Mouse (Mus musculus): Measurements from ENCODE around the gene Tbc1d22a. TPM values are rescaled to one million over a fixed set of nuclear protein-coding genes. Genes with fewer than 3 reads are reported as not detected.

Gene Tbc1d22a
- polyA plus RNA-seq, 1 experiment from 2014 or later, result 16.6 TPM

- no peak overlapping the region for H3K9ac ChIP-seq (replicated peaks; ENCODE audit: low read length)
- H3K4me3 ChIP-seq (ENCODE audit: low read length), result no peak overlapping the region
- no peaks in the 10 kb centered on the region for H3K27me3 ChIP-seq (ENCODE audit: insufficient read depth, low read length)
- WGBS, result 72% methylated on average over 7 of the region's 7 CpGs
- H3K4me2 ChIP-seq (replicated peaks; ENCODE audit: low read depth, low read length), result no peak overlapping the region
- H3K36me3 ChIP-seq (ENCODE audit: insufficient read depth, low read length), result no peaks in the 10 kb centered on the region
- H3K9me3 ChIP-seq (ENCODE audit: low read length), result no peaks in the 10 kb centered on the region
- no peaks in the 10 kb centered on the region for H3K4me1 ChIP-seq (ENCODE audit: insufficient read depth, low read length)
- H3K27ac ChIP-seq (ENCODE audit: low read length), result no peak overlapping the region
- no peak for ATAC-seq (ENCODE audit: low FRiP score, low TSS enrichment)
These were observed 294.3 kb downstream of the Tbc1d22a start for GRCm38 (mm10) chr15:86508406-86509176.

- Histone ChIP-seq H3K9ac (replicated peaks; ENCODE audit: low read length) (no peak overlapping the region), H3K9me3 (ENCODE audit: low read length) (no peaks in the 10 kb centered on the region), H3K27ac (ENCODE audit: low read length) (no peak overlapping the region), H3K36me3 (ENCODE audit: insufficient read depth, low read length) (no peaks in the 10 kb centered on the region), H3K27me3 (ENCODE audit: insufficient read depth, low read length) (no peaks in the 10 kb centered on the region), H3K4me2 (replicated peaks; ENCODE audit: low read depth, low read length) (no peak overlapping the region), H3K4me3 (ENCODE audit: low read length) (no peak overlapping the region), H3K4me1 (ENCODE audit: insufficient read depth, low read length) (no peaks in the 10 kb centered on the region)
- no peak for ATAC-seq (ENCODE audit: low FRiP score, low TSS enrichment)
- 75% methylated on average over 6 of the region's 6 CpGs for WGBS
These were observed 295.3 kb downstream of the Tbc1d22a start for GRCm38 (mm10) chr15:86509601-86510000.

GRCm38 (mm10) chr15:86511181-86511580, 296.9 kb downstream of the Tbc1d22a start:
- WGBS, result 83% methylated on average over 7 of the region's 7 CpGs
- Histone ChIP-seq H3K9me3 (ENCODE audit: low read length) (no peaks in the 10 kb centered on the region), H3K27me3 (ENCODE audit: insufficient read depth, low read length) (no peaks in the 10 kb centered on the region), H3K9ac (replicated peaks; ENCODE audit: low read length) (no peak overlapping the region), H3K36me3 (ENCODE audit: insufficient read depth, low read length) (no peaks in the 10 kb centered on the region), H3K27ac (ENCODE audit: low read length) (no peak overlapping the region), H3K4me3 (ENCODE audit: low read length) (no peak overlapping the region), H3K4me2 (replicated peaks; ENCODE audit: low read depth, low read length) (no peak overlapping the region), H3K4me1 (ENCODE audit: insufficient read depth, low read length) (no peaks in the 10 kb centered on the region)
- ATAC-seq (ENCODE audit: low FRiP score, low TSS enrichment), result no peak

- Histone ChIP-seq H3K4me3 (ENCODE audit: low read length) (no peak overlapping the region), H3K36me3 (ENCODE audit: insufficient read depth, low read length) (no peaks in the 10 kb centered on the region), H3K4me1 (ENCODE audit: insufficient read depth, low read length) (no peaks in the 10 kb centered on the region), H3K27me3 (ENCODE audit: insufficient read depth, low read length) (no peaks in the 10 kb centered on the region), H3K4me2 (replicated peaks; ENCODE audit: low read depth, low read length) (no peak overlapping the region), H3K9me3 (ENCODE audit: low read length) (no peaks in the 10 kb centered on the region), H3K27ac (ENCODE audit: low read length) (no peak overlapping the region), H3K9ac (replicated peaks; ENCODE audit: low read length) (no peak overlapping the region)
- no peak for ATAC-seq (ENCODE audit: low FRiP score, low TSS enrichment)
- WGBS, result 77% methylated on average over 5 of the region's 5 CpGs
These were observed 299.1 kb downstream of the Tbc1d22a start for GRCm38 (mm10) chr15:86513336-86513735.

- Histone ChIP-seq H3K9me3 (ENCODE audit: low read length) (0 out of 2 replicates have a peak, but pooled peaks cover 3% of the 10 kb centered on the region), H3K4me3 (ENCODE audit: low read length) (no peak overlapping the region), H3K27ac (ENCODE audit: low read length) (no peak overlapping the region), H3K4me1 (ENCODE audit: insufficient read depth, low read length) (no peaks in the 10 kb centered on the region), H3K27me3 (ENCODE audit: insufficient read depth, low read length) (no peaks in the 10 kb centered on the region), H3K4me2 (replicated peaks; ENCODE audit: low read depth, low read length) (no peak overlapping the region), H3K36me3 (ENCODE audit: insufficient read depth, low read length) (no peaks in the 10 kb centered on the region), H3K9ac (replicated peaks; ENCODE audit: low read length) (no peak overlapping the region)
- WGBS, result 76% methylated on average over 4 of the region's 4 CpGs
- ATAC-seq (ENCODE audit: low FRiP score, low TSS enrichment), result no peak
These were observed 305.9 kb downstream of the Tbc1d22a start for GRCm38 (mm10) chr15:86520201-86520600.

- ATAC-seq (ENCODE audit: low FRiP score, low TSS enrichment), result no peak
- Histone ChIP-seq H3K27ac (ENCODE audit: low read length) (no peak overlapping the region), H3K4me2 (replicated peaks; ENCODE audit: low read depth, low read length) (no peak overlapping the region), H3K9ac (replicated peaks; ENCODE audit: low read length) (no peak overlapping the region), H3K27me3 (ENCODE audit: insufficient read depth, low read length) (no peaks in the 10 kb centered on the region), H3K4me3 (ENCODE audit: low read length) (no peak overlapping the region), H3K4me1 (ENCODE audit: insufficient read depth, low read length) (no peaks in the 10 kb centered on the region), H3K36me3 (ENCODE audit: insufficient read depth, low read length) (no peaks in the 10 kb centered on the region), H3K9me3 (ENCODE audit: low read length) (no peaks in the 10 kb centered on the region)
- 76% methylated on average over 6 of the region's 6 CpGs for WGBS
These were observed 321.1 kb downstream of the Tbc1d22a start for GRCm38 (mm10) chr15:86535356-86535755.

GRCm38 (mm10) chr15:86542371-86542770, 328.1 kb downstream of the Tbc1d22a start:
- H3K27me3 ChIP-seq (ENCODE audit: insufficient read depth, low read length), result no peaks in the 10 kb centered on the region
- ATAC-seq (ENCODE audit: low FRiP score, low TSS enrichment), result no peak
- no peaks in the 10 kb centered on the region for H3K4me1 ChIP-seq (ENCODE audit: insufficient read depth, low read length)
- no peaks in the 10 kb centered on the region for H3K36me3 ChIP-seq (ENCODE audit: insufficient read depth, low read length)
- no peak overlapping the region for H3K4me3 ChIP-seq (ENCODE audit: low read length)
- no peak overlapping the region for H3K4me2 ChIP-seq (replicated peaks; ENCODE audit: low read depth, low read length)
- no peaks in the 10 kb centered on the region for H3K9me3 ChIP-seq (ENCODE audit: low read length)
- WGBS, result 72% methylated on average over 3 of the region's 3 CpGs
- H3K27ac ChIP-seq (ENCODE audit: low read length), result no peak overlapping the region
- no peak overlapping the region for H3K9ac ChIP-seq (replicated peaks; ENCODE audit: low read length)

- no peaks in the 10 kb centered on the region for H3K27me3 ChIP-seq (ENCODE audit: insufficient read depth, low read length)
- no peaks in the 10 kb centered on the region for H3K9me3 ChIP-seq (ENCODE audit: low read length)
- H3K4me3 ChIP-seq (ENCODE audit: low read length), result no peak overlapping the region
- H3K4me1 ChIP-seq (ENCODE audit: insufficient read depth, low read length), result no peaks in the 10 kb centered on the region
- no peak overlapping the region for H3K27ac ChIP-seq (ENCODE audit: low read length)
- no peaks in the 10 kb centered on the region for H3K36me3 ChIP-seq (ENCODE audit: insufficient read depth, low read length)
- no peak overlapping the region for H3K9ac ChIP-seq (replicated peaks; ENCODE audit: low read length)
- ATAC-seq (ENCODE audit: low FRiP score, low TSS enrichment), result no peak
- H3K4me2 ChIP-seq (replicated peaks; ENCODE audit: low read depth, low read length), result no peak overlapping the region
- WGBS, result 94% methylated on average over 1 of the region's 1 CpGs
These were observed 330.0 kb downstream of the Tbc1d22a start for GRCm38 (mm10) chr15:86544122-86544795.

Data from kidney, embryonic 16.5 days (tissue).